Mouse (Mus musculus) cerebellum, adult 2 months (tissue): Measurements from ENCODE around the gene Tmem182. TPM values are rescaled to one million over a fixed set of nuclear protein-coding genes. Genes with fewer than 3 reads are reported as not detected.
A peak's percentile ranks its signal among the peaks of the same experiment; 100 is the strongest.

Experiments used
- DNase-seq, 2 experiments: peaks; one replicate each; pipeline ENCODE4 v3.0.0; 2021
- H3K27ac ChIP-seq: fragments of 200-500 bp; 2 replicates; pipeline ENCODE4 v1.5.1; 2012; ENCODE audit warnings: low read length, control low read depth, inconsistent platforms; ENCODE audit not compliant: insufficient read depth
- H3K27me3 ChIP-seq: fragments of 200-500 bp; 2 replicates; pipeline ENCODE4 v1.6.1; 2012; ENCODE audit warnings: inconsistent platforms, mild to moderate bottlenecking, low read length, moderate library complexity; ENCODE audit not compliant: control insufficient read depth, insufficient read depth
- H3K4me1 ChIP-seq: fragments of 200-500 bp; 2 replicates; pipeline ENCODE4 v1.6.1; 2011; ENCODE audit warnings: low read length; ENCODE audit not compliant: control insufficient read depth, insufficient read depth
- H3K4me3 ChIP-seq: fragments of 200-500 bp; replicated peaks from 2 replicates; pipeline ENCODE3; 2011; ENCODE audit warnings: mild to moderate bottlenecking, low read depth, low read length, control low read depth; ENCODE audit not compliant: insufficient read depth
- CTCF ChIP-seq: fragments of 200-500 bp; IDR thresholded peaks from 2 replicates; pipeline ENCODE4 v1.5.1; 2011; ENCODE audit warnings: low read depth, mild to moderate bottlenecking, control low read depth, low read length, moderate library complexity, borderline replicate concordance; ENCODE audit not compliant: insufficient read depth
- POLR2A ChIP-seq: fragments of 200-500 bp; IDR thresholded peaks from 2 replicates; pipeline ENCODE4 v1.6.1; 2011; ENCODE audit warnings: low read length, control low read depth, borderline replicate concordance; ENCODE audit not compliant: insufficient read depth
- WGBS: fragments of 180-500 bp; shearing (Covaris S2); methylation state at CpG from one replicate; pipeline ENCODE4 v1.1.7; 2018; 5-methylcytosine and 5-hydroxymethylcytosine counted together
- polyA plus RNA-seq: library from polyadenylated mRNA; depleted of rRNA; stranded (reverse); fragments of >200 nt; gene quantifications from 2 replicates; pipeline ENCODE4 v1.2.3, GENCODE M21; 2012

Gene Tmem182
- polyA plus RNA-seq, 1 experiment = 0.23 TPM

DNA sequence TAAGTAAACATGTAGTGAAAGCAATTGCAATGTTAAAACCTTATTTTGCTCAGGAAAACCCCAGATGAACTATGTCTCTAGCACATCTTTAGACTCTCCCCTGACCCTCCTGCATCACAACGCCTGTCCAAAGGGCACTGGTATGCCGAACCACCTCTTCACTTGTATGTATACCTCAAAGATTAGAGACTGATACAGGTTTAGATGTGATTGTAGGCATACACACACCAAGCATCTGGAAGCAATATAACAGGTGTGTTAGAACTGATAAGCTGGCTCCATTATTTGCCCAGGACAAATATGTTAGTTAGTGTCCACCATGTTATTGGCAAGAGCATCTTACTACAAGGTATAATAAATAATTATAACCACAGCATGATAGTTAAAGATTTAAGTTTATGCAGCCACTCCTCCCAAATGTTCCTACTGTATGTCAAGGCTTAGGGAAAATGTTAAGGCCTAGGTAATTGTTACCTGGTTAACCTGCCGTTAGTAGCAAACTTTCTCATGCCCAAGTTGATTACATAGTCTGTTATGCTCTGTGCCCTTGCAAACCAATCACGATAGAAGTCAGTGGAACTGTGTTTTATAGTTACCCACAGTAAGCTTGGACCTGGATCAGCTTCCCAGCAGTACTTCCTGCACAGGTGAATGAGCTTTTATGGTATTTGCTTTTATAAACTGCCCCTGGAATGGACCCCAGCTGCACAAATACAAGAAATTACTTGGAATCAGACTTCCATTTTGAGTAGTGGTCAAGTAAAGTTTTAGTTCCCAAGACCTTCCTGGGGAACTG is 25.5 kb downstream of the Tmem182 start:
- no peak overlapping the region for H3K4me3 ChIP-seq
- no peak overlapping the region for H3K27ac ChIP-seq
- 91% methylated on average over 4 of the region's 4 CpGs for WGBS
- no peak for DNase-seq
- TF ChIP-seq POLR2A = no peak
- no peak for TF ChIP-seq CTCF
- H3K4me1 ChIP-seq = no peaks in the 10 kb centered on the region
- H3K27me3 ChIP-seq = no peaks in the 10 kb centered on the region

DNA sequence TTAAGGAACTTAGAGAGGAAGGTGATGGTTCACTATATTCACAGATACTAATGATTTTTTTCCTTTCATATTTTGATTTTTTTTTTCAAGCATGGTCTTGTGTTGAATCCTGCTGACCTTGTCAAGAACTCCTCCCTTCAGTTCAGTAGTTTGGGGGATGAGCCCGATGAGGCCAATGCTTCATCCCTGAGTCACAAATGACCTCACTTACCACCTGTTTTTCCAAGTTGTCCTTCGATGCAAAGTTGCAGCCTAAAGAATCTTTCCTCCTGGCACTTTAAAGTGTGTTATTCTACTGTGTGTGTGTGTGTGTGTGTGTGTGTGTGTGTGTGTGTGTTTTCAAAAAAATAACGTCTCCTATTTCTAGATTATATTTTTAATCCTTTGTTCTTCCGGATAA is 30.1 kb downstream of the Tmem182 start:
- Histone ChIP-seq H3K27ac (no peak overlapping the region), H3K27me3 (no peaks in the 10 kb centered on the region), H3K4me1 (no peaks in the 10 kb centered on the region), H3K4me3 (no peak overlapping the region)
- DNase-seq = no peak
- WGBS = 82% methylated on average over 4 of the region's 4 CpGs
- no peak for TF ChIP-seq CTCF
- no peak for TF ChIP-seq POLR2A

DNA sequence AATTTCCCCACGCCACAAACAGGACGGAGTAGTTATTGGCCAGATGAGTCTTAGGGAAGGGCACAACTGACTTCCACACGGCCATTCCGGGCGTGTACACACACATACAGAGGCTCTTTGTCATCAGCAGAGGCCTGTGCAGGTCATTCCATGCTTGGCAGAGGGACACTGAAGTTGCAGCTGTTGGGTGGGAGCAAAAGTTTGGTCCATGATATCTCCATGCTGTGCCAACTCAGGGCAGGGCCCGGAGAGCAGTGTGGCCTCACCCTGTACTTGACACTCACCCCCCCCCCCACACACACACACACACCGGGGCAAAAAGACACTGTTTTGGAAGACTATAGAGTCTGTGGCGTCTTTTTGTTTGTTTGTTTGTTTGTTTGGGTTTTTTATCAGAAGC is 35.2 kb downstream of the Tmem182 start:
- no peak for DNase-seq
- TF ChIP-seq CTCF = no peak
- TF ChIP-seq POLR2A = no peak
- Histone ChIP-seq H3K27me3 (no peaks in the 10 kb centered on the region), H3K27ac (no peak overlapping the region), H3K4me1 (no peaks in the 10 kb centered on the region), H3K4me3 (no peak overlapping the region)
- WGBS = 57% methylated on average over 8 of the region's 8 CpGs

GRCm38 (mm10) chr1:40841032-40841761 is 35.8 kb downstream of the Tmem182 start:
- H3K27me3 ChIP-seq = no peaks in the 10 kb centered on the region
- H3K4me3 ChIP-seq = no peak overlapping the region
- TF ChIP-seq CTCF (no peak), POLR2A (no peak)
- no peaks in the 10 kb centered on the region for H3K4me1 ChIP-seq
- no peak overlapping the region for H3K27ac ChIP-seq
- 88% methylated on average over 5 of the region's 5 CpGs for WGBS
- DNase-seq = no peak

DNA sequence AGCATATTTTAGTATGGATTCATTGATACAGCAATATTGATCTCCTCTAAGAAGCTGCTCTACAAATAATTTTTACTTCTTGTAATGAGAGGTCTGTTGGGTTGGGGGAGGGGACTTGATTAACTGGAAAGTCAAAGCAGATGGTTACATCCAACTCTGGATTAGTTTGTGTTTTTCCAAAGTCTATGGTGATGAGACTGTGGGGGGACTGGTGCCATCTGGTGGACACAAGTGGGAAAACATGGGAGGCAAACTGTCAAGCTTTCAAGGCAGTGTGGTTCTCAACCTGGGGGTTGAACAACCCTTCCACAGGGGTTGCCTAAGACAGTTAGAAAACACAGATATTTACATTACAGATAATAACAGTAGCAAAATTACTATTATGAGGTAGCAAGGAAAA is 39.2 kb downstream of the Tmem182 start:
- peak; percentile 12 to 24 for DNase-seq
- Histone ChIP-seq H3K27ac (no peak overlapping the region), H3K27me3 (no peaks in the 10 kb centered on the region), H3K4me1 (no peaks in the 10 kb centered on the region), H3K4me3 (no peak overlapping the region)
- TF ChIP-seq POLR2A (no peak), CTCF (peak; percentile 74)

DNA sequence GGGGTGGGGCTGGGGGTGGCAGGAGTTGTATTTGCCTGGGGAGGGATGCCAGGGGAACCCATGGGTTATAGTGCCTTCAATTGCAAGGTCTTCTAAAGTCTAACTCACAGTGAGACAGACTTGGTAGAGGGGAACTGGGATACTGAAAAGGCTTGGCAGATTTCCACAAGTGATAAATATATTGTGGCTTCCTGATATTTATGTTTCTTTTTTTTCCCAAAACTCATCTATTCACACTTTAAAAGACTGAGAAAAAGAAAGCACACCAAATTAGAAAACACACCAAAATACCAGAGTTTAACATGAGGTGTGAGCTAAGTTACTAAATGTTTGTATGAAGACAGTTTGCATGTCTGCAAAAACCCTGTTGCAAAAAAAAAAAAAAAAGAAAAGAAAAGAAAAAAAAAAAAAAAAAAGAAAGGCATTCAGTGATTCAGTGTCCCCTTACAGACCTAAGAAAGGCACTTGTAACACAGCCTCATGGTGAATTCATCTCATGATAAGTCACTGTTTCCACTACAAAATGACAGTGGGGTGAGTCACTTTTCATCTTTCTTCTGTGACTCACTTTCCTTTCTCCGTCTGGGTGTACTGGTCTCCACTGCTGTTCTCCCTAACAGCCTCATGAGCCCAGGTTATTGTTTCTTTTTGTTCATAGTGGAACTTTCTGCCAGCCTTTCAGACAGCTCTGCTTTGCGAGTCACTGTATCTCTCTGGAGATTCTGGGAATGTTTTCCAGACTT is 42.0 kb downstream of the Tmem182 start:
- DNase-seq = no peak
- Histone ChIP-seq H3K4me3 (no peak overlapping the region), H3K27ac (no peak overlapping the region), H3K27me3 (no peaks in the 10 kb centered on the region), H3K4me1 (no peaks in the 10 kb centered on the region)
- WGBS = 72% methylated on average over 2 of the region's 2 CpGs
- TF ChIP-seq CTCF (no peak), POLR2A (no peak)

DNA sequence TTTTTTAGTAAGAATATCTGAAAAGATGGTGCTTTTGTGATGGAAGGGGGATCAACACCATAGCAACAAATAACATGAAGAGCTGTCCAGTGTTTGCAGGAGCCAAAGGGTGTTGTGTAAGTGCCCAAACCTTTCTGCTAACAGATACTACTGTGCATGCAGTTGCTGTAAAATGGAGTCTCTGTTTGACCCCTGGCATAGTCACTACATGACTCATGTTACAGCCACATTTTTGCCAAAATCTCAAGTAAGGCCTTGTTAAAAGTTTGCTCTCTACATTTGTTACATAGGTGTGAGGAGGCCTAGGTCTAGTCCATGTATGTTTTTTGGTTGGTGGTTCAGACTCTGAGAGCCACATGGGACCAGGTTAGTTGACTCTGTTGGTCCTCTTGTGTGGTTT is 45.9 kb downstream of the Tmem182 start:
- no peaks in the 10 kb centered on the region for H3K4me1 ChIP-seq
- no peak for DNase-seq
- H3K27me3 ChIP-seq = no peaks in the 10 kb centered on the region
- H3K4me3 ChIP-seq = no peak overlapping the region
- H3K27ac ChIP-seq = no peak overlapping the region
- TF ChIP-seq POLR2A (no peak), CTCF (no peak)
